Mouse (Mus musculus) erythroblast, embryonic 14.5 days (primary cell): ENCODE measurements around the gene 2210408I21Rik.

Experiments used
- GATA1 ChIP-seq: IDR thresholded peaks from 2 replicates; pipeline ENCODE4 v1.6.1; 2012; ENCODE audit warnings: low read length, inconsistent platforms, mixed read lengths
- TAL1 ChIP-seq: IDR thresholded peaks from 3 replicates; pipeline ENCODE4 v1.6.1; 2012; ENCODE audit warnings: low read length, inconsistent platforms, mixed read lengths

DNA sequence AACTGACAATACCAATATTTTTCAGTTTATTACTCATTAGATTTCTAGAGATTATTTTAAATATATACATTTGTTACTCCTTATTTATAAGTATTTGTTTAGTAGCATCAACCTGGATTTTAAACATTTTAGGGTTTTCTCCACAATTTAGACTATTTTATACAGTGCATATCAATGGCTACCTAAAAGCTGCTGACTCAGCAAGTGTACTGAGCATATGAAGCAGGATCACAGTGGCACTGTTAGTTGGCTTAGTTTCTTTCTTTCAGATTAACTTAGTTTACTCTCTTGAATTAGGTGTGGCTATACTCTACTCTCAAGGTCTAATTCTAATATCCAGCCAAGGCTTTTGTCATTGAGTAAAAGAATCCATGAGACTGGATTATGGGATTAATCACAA, 27.6 kb upstream of the 2210408I21Rik start:
- TF ChIP-seq GATA1 = no peak
- TF ChIP-seq TAL1 = no peak
